Mouse (Mus musculus) c-Kit-negative CD71-positive TER-119-positive erythroid progenitor cells, embryonic 14.5 days (primary cell): ENCODE results near the gene Slc16a14.

Experiments used
- DNase-seq: peaks from one replicate; pipeline ENCODE4 v3.0.0-alpha.2; 2013; ENCODE audit warnings: low read depth, low spot score

Slc16a14 gene

DNA sequence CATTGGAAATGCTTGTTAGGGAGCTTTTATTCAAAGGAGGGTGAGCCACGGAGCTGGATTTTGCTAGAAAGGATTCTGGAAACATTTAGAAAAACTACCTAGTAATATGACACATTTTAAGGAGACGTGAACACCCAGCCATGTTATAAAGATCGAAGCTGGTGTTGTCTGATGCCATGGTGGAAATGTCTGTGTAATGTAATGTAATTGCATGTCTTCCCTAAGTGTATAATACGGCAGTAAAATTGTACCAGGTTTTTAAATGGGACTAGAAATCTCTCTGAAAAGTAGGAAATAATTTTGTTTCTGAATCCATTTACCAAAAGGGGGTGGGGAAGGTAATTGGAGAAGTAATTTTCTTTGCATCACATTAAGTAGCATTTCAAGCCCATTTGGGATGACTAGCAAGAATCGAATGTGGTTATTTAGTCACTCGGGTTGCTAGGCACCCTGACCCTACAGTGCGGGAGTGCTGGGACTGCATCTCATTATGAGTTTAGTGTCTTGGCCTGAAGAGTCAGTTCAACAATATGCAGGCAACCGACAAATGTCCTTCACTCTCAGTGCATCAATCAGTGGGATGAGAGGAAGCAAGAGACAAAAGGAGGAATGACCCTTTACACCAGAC lies 24.6 kb downstream of the Slc16a14 start:
- DNase-seq, result no peak

DNA sequence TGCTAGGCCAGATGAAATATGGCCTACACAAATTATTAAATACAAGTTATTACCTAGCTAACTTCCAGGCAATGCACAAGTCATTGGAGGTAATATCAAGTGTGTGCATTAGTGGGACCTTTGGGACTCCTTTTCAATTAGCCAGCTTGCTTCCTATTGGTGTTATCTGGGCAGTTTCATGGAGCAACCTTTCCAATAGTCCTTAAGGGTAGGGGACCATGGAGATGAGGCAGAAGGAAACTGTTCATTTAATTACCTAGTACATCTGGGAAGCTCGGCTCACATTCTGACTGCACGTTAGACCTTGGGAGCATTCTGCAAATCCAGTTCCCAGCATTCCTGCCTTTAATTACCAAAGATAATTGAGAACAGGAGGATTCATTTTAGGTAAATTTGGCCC lies 30.5 kb downstream of the Slc16a14 start:
- DNase-seq, result no peak

DNA sequence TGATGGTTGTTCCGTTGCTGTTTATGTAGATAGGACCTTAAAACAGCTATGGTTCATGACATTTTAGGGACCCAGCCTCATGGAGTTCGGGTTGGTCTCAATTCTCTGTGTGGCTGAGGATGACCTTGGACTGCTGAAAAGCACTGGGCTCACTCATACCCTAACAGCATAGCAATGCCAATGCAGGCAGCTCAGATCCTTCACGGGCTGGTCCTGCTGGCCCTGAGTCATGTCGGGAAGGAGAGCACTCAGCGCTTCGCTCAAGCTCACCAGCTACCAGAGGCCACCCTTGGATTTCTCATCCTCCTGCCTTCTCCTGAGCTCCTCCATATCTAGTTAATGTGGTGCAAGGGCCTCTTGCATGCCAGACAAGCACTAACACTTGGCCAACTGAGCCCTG lies 35.8 kb downstream of the Slc16a14 start:
- no peak for DNase-seq

DNA sequence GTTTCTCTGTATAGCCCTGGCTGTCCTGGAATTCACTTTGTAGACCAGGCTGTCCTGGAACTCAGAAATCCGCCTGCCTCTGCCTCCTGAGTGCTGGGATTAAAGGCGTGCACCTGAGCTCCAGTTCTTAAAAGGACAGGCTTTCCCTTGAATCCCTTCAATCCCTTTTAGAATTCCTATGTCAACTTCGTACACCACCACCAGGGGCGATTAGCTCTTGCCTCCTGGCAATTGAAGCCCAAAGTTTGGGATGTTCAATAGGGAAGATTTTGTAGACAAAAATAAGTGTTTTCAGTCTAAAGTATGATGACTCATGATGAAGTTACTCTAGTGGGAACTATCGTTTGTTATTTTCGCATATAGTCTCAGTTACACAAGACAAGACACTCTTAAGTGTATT lies 37.6 kb downstream of the Slc16a14 start:
- DNase-seq, result no peak

DNA sequence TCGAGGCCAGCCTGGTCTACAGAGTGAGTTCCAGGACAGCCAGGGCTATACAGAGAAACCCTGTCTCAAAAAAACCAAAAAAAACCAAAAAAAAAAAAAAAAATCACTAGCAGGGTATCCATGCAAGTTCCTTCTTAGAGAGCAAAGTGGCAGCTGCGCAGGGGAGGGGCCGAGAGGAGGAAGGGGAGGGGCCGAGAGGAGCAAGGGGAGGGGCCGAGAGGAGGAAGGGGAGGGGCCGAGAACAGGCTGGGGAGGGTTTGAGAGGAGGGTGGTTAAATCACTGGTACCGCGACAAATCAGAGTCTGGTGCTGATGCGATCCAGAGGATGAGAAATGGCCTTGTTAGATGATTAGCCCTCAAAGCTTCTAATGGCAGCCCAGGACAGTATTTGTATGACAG lies 43.2 kb downstream of the Slc16a14 start:
- DNase-seq, result no peak

DNA sequence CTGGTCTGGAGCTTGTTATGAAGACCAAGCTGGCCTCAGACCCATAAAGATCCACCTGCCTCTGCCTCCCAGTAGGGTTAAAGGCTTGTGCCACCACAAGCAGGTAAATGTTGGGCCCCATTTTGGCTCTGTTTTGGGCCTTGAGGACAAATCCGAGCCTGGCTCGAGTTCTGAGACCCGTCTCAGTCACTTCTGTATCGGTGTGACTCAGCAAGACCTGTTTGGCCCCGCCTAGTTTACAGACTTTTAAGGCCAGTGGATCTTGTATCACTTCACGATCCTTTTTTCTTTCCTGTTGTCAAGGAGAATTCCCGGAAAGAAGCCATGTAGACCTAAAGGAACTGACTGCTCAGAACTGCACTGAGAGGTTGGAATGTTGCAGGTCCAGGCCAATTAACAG lies 44.4 kb downstream of the Slc16a14 start:
- no peak for DNase-seq

DNA sequence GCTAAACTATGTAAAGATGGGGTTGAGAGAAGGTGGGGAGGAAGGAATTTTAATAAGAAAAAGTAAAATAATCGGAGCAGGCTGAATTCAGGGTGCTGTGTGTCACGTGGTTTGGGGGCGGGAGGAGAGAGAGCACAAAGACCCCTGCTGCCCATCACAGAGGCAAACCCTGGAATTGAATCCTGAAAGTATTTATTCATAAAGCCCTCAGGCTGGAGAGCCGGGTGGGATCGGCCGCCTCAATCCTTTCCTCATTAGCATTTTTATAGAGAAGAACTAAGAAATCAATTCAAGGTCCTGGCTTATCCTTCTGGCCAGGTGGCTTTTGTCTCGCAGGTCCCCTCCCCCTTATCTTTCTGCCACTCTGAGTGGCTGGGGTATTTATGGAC lies 44.9 kb downstream of the Slc16a14 start:
- DNase-seq, result no peak

DNA sequence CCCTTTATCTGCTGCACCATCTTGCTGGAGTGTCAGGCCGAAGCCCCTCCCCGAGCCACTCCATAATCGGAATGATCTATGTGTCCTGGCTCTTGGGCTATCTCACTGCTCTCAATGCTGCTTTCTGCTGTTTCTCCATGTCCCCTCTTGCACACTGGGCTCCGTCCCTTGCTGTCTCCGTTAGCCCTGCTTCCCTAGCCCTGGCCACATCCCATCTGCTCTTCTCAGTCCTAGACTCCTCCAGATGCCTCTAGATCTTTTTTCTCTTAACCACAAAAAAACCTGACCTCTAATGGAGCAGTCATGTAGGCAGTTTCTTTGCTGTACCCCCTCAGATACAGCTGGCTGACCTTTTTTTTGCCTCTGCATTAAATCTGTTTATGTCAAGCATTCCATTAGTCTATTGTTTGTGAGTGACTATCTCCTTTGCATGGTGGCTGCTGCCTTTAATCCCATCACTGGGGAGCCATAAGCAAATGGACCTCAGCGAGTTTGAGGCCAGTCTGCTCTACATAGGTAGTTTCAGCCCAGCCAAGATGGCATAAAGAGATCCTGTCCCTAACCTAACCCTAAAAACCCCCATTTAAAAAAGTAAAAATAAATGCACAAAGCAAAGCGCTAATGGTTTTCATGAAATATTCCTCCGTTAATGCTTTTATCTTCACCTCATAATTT lies 45.5 kb downstream of the Slc16a14 start:
- DNase-seq, result no peak

DNA sequence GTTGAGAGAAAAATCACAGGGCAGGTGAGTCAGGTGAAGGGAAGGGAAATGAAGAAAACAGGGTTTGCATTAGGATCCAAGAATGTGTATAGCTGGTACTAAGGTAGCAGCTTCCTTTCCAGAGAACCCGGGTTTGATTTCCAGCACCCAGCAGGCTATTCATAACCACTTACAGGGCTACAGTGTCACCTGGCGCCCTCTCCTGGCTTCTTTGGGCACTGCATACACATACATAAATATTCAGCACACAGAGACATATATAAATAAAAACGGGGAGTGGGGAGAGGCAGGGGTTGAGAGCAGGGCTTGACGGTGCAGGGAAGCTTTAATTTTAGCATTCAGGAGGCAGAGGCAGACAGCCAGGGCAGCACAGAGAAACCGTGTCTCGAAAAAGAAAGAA lies 49.0 kb downstream of the Slc16a14 start:
- DNase-seq, result no peak

DNA sequence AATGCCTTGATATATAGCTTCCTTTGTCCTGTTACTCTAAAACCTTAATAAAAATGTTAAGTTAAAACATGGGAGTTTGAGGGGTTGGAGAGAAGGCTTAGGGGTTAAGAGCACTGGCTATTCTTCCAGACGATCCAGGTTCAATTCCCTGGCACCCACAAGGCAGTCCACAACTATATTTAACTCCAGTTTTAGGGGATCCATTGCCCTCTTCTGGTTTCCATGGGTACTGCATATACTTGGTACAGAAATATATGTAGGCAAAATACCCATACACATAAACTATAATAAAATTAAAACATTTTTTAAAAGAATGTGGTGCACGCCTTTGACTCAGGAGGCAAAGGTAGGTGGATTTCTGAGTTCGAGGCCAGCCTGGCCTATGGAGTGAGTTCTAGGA lies 49.8 kb downstream of the Slc16a14 start:
- no peak for DNase-seq

DNA sequence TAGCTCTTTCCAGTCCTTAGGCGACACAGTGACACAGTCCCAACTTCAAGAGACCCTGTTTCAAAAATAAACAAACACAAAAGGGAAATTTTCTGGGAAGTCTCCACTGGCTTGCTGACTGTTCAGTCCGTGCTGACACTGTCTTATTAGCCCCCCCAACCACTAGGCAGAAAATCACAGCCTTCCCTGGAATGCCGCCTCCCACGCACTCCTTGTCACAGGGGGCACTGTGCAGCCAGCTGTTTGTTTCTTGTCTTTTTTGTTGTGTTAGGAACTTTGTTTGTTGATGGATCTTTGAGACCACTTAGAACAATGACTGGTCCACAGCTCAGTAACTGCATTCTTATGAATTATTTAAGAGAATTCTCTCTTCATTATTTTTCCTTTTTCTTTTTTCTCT lies 51.0 kb downstream of the Slc16a14 start:
- no peak for DNase-seq

DNA sequence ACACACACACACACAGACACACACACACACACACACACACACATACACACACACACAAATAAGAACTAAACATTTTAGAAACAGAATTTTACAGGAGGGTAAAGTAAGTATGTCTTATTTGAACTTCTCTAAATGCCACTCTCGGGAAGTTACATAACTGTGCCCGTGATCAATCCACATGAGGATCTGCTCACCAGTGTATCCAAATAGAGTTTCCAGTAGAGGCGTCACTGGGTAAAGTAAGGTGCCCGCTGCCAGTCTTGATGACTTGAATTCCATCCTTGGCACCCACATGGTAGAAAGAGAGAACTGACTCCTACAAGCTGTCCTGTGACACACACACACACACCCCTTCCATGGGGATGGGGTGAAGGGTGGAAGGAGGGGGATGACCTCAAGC lies 52.0 kb downstream of the Slc16a14 start:
- no peak for DNase-seq

DNA sequence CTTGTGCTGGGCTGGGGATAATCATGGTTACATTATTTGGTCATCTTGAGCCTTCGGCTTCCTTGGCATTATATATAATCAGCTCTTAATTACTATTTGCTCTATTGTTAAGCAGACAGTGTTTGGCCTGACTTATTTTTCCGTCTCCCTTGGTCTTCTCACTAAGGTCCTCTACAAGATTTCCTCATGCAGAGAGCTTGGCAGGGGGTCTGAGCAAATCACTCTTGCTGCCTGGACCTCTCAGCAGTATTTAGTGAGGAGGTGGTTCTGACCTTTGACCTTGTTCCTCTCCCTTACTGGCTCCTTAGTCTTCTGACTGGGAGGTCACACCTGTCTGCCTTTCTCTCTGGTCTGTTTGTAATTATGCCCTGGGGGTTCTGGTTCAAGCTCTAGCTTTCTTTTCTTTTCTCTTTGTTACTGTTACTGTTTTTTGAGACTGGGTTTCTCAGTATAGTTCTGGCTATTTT lies 52.8 kb downstream of the Slc16a14 start:
- no peak for DNase-seq

DNA sequence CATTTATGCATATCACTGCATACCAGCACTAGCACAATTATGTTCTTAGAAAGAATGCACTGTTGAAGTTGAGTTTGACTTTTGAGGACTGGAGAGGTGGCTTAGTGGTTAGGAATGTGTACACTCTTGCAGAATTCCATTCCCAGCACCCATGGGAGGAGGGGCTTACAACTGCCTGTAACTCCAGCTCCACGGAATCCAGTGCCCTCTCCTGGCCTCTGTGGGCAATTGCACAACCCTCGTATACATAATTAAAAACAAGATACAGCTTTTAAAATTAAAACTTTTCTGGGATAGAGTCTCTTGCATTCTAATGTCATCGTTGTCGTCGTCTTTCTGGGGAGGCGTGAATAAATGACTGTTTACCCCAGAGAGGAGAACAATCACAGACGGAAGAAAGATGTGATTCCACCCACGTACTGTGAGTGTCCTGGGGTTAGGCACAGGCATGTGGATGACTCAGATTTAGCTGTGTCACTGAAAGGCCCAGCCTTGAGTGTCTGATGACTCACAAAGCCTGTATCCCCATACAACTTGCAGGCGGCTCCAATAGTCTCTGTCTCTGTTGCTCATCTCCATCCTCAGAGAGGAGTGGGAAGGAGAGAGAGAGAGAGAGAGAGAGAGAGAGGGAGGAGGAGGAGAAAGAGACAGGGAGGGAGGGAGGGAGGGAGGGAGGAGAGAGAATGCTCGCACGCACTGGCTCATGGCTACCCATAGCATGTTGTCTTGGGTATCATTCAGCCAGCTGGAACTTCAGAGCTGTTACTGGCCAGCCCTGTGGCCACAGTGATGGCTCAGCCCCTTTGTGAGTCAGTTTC lies 53.5 kb downstream of the Slc16a14 start:
- no peak for DNase-seq

DNA sequence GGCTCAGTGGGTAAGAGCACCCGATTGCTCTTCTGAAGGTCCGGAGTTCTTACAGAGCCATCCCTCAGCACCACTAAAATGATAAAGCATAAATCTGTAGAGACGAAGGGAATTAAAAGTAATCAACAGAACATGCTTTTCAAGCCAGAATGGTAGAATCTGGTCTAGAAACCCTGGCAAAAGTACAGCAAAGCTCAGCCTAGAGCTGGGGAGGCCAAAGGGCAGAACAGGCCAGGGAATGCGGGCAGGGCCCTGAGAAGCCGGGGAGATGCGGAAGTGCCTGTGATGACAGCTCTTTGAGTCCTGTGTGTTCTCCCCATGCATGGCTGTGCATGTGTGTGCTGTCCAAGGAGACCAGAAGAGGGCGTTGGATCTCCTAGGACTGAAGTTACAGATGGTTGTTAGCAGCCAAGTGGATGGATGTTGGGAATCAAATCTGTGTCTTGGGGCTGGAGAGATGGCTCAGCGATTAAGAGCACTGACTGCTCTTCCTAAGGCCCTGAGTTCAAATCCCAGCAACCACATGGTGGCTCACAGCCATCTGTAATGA lies 55.3 kb downstream of the Slc16a14 start:
- DNase-seq, result no peak

DNA sequence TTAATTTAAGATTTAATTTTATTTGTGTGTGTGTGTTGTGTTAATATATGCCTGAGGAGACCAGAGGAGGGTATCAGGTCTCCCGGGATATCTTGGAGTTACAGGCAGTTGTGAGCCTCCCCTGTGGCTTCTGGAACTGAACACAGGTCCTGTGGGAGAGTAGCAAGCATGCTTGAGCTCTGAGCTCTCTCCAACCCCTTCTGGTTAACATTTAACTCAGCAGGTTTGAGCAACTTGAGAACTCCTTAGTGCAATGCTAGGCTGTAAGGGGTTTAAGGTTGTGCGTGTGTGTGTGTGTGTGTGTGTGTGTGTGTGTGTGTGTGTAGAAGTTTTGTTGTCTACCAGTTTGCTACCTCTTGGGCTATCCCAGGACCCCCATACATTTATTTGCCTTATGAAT lies 57.3 kb downstream of the Slc16a14 start:
- no peak for DNase-seq

DNA sequence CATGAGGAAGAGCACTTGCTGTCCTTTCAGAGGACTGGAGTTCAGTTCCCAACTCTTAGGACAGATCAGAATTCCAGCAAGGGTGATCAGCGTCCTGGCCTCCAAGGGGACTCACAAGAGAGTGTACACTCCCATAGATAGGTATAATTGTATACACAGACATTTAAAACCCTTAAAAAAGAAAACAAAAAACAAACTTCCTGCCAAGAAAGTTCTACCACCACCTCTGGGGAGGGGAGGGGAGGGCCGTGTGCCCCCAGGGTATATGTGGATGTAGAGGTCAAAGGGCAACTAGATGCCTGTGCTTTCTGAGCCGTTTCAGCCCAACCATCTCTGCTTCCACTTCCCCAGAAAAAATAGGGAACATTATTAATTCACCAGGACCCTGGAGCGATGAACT lies 62.0 kb downstream of the Slc16a14 start:
- no peak for DNase-seq

DNA sequence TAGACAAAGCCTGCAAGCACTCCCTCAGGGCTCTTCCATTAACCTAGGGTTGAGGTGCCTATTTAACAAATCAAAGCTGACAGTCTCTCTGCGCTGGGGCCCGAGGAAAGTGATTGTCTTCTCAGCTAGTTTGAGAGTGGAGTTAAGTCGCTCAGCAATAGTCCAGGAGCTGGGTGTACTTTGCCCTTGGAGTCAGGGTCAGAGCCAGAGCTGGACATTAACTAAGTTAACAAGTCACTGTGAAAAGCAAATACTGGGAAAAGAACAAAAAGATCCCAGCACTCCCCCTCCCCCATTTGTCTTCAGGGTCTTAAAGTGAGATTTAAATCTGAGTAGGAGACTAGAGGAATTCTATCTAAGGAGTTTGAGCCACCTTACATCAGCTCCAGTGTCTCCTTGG lies 62.8 kb downstream of the Slc16a14 start:
- DNase-seq, result no peak

DNA sequence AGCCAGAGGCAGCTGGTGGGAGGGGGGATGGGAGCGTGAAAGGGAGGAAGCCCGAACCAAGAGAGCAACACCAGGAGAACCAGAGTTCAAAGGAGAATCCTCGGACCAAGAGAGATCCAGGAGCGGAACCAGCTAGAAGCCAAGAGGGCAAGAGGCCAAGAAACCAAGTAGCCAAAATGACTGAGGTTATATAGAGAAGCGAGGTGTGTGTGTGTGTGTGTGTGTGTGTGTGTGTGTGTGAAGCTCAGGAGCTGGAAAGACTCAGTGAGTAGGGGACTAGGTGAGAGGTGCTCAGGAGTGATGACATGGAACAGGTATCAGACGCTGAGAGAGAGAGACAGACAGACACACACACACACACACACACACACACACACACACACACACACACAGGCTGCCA lies 63.8 kb downstream of the Slc16a14 start:
- DNase-seq, result no peak

DNA sequence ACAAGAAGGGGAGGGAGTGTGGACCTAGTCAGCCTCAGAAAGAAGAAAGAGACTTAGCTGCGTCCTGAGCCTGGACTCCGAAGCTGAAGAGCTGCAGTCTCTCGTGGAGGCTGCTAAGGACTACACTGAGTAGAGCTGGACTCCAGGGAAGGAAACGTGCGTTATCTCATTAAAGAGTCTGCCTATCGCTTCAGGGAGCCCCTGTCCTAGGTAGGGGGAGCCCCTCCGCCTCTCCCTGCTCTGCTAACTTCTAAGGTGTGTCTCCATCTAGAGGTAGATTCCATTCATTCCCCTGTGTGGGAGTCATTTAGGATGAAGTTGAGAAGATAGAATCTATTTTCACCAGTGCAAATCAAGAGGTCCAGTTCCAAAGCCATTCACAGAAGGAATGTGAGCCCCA lies 65.4 kb downstream of the Slc16a14 start:
- DNase-seq, result no peak

DNA sequence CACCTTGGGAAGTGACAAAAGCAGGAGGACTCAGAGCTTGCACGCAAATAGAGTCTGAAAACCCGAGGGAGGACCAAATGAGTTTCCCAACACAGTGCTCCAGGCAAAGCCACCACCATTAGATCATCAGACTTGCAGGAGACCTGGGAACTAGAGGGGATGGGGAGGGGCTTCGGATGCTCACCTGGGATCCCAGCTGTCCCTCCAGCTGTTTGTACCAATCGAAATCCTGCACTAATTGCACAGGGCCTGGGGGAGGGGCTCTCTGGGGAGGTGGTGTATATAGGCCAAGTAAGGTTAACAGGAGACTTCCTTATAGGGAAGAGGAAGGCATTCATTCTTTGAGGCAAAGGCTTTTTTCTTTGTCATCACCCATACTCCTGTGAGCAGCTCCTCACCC lies 66.1 kb downstream of the Slc16a14 start:
- DNase-seq, result no peak

DNA sequence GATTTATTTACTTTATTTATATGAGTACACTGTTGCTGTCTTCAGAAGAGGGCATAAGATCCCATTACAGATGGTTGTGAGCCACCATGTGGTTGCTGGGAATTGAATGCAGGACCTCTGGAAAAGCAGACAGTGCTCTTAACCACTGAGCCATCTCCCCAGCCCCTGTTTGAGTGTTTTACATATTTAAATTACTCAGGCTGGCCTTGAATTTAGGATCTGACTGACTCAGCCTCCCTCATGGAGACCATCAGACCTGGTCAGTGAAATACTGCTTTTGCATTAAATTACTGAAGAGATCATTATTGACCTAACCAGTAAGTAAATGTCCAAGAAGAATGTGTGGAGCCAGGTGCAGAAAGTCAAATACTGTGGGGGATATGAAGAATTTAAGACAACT lies 66.6 kb downstream of the Slc16a14 start:
- no peak for DNase-seq
